In the genomic region with DNA sequence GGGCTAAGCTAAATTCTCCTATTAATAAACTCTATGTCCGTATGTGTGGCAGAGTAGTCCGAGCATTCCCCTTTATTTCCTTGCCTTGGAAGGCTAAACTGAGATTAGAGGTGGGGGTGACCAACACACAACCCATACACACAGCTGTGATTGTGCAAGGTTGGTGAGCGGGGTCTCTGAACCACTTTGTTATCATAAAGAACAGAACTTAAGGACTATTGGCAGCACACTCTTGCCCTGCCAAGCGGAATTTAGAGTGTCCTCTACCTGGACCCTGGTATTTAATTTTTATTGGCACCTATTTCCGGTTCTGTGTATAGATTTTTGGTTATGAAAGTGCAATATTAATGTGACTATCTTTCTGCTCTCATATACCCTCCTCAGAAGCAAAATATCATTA, we compare ENCODE assay signal across 14 mouse cellular contexts.
"Had no signal": no experiment of that assay in that cellular context is flagged by ENCODE, and none has a peak within 500 bp of the region (broad histone marks: within the 10 kb centered on the region; RNA-seq: fewer than 3 reads in every experiment).

No protein-coding gene starts in this region.

- H3K4me2 ChIP-seq: neural tube, embryonic 15.5 days; stomach, embryonic 15.5 days had no signal

- H3K9ac ChIP-seq: liver, embryonic 14.5 days; neural tube, embryonic 15.5 days; stomach, embryonic 15.5 days had no signal

- H3K9me3 ChIP-seq: neural tube, embryonic 15.5 days; stomach, embryonic 15.5 days had no signal

- H3K36me3 ChIP-seq: neural tube, embryonic 15.5 days; stomach, embryonic 15.5 days had no signal

- DNase-seq: kidney, adult 2 months; kidney, postnatal 14 days; layer of hippocampus, adult 9-11 months; liver; lung, adult 18-20 months; midbrain, embryonic 14.5 days; right cerebral cortex, postnatal 4 days; spleen, adult 18-20 months; thymus, postnatal 4 days had no signal

- ATAC-seq: intestine, embryonic 16.5 days had no signal

- H3K4me3 ChIP-seq: myocyte; neural tube, embryonic 15.5 days; stomach, embryonic 15.5 days had no signal

- H3K27ac ChIP-seq: liver, embryonic 14.5 days; neural tube, embryonic 15.5 days; stomach, embryonic 15.5 days had no signal
